Mouse (Mus musculus) heart, postnatal 25 days (tissue): ENCODE measurements at regions not wholly inside any gene's neighbourhood (a gene's known extent, or its start where the extent isn't known, plus 50 kb on each side); places are given as distances from the start of the nearest gene placed in this dataset.

ENCODE experiments used
- DNase-seq: peaks from one replicate; pipeline ENCODE4 v3.0.0; 2022; ENCODE audit warnings: low spot score
- intact Hi-C: fragments of 180-260 bp; cut with DNase I; formaldehyde crosslinking; loops from one replicate; pipeline ENCODE4 v1.15.1; 2025

DNA sequence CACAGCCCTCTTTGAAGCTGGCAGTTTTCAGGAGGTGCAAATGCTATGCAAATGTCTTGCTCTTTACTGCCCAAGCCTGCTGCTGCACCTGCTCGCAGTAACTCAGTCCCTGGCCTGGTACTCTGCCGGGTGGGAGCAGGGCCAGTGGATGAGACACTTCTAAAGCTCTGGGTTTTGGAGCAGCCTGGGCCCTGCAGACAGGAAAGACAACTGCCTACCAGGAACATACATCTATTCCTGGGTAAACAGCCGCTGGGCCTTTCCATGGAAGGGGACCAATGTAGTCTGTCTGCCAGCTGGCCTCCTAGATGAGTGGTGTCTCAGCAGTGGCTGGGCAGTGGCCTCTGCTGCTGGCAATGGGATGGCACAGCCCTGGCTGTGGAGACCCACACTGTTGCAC, 326.5 kb downstream of the Ptpru start:
- DNase-seq, result no peak

DNA sequence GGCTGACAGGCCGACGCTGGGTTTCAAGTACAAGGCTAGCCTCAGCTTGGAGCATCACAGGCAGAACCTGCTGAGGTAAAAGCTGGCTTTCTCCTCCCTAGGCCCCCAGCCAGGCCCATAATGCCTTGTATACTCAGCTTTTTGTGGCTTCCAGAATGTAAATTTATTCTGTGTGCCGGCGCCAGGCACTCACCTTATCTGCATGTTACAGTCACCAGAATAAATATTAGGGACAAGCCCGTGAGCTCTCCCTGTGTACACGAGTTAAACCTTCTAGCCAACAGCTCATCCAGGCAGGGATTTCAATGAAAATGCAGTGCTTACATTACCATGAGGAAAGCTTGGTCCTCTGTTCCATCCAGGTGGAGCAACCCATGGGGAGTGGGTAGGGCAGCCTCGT, 325.3 kb downstream of the Ptpru start:
- DNase-seq, result no peak
- intact Hi-C loops, result no loop called here

More for the DNA sequence above, 326.5 kb downstream of the Ptpru start:
- intact Hi-C loops, result no loop called here

DNA sequence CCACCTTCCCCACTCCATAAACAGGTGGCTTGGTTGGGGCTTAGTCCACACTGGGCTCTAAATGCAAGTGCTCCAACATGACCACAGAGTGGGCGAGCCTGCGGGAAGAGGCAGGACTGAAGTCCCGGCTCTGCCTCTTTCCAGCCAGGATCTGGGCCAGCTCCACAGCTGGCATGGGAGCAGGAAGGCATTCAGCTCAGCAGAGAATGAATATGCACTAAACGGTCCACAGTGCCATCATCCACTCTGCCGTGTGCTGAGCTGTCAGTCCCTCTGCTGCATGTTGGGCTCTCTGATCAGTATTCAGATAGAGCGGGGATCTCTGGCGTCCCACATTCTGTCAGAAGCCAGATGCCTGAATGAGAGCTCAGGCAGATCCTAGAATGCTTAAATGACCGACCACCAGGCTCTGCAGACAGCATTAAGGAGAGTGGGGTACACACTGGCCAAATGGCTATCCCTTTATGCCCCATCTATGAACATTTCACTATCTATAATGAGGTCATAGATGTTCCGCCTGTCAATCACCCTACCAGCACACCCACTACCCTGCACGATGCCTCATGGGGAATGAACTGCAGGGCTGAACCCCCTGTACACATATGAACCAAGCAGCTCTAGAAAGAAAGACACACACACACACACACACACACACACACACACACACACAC, 317.3 kb downstream of the Ptpru start:
- no peak for DNase-seq
- intact Hi-C loops, result no loop called here

DNA sequence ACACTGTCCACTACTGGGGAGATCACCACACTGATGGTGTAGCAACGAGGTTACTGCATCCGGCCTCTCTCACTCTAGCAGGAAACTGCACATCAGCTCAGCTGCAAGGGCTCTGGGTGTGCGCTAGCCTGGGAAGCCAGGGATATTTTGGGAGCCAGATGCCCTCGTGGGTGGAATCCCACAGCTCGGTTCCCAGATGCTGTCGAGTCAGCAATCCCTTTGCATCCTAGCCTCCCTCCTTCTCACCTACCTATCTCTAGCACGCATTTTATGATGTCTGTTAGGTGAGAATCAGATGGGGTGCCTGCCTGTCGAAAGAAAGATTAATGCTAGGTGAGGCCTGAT, 316.8 kb downstream of the Ptpru start:
- no peak for DNase-seq
- intact Hi-C loops, result no loop called here

DNA sequence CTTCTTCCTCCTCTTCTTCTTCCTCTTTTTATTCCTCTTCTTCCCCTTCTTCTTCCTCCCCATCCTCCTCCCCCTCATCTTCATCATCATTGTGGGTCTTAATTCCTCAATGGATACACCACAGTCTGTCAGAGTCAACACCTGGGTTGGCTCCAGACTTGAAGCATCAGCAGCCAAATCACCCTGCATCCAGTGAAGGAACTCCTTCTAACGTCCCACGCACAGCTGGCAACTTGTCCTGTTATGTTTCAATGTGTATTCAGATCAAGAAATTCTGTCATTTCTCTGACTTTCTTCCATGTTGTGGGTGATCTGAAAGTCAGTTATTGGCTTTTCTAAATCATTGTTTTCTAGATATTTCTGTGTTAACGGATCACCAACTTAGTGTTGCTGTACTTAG, 312.9 kb downstream of the Ptpru start:
- intact Hi-C loops, result no loop called here

DNA sequence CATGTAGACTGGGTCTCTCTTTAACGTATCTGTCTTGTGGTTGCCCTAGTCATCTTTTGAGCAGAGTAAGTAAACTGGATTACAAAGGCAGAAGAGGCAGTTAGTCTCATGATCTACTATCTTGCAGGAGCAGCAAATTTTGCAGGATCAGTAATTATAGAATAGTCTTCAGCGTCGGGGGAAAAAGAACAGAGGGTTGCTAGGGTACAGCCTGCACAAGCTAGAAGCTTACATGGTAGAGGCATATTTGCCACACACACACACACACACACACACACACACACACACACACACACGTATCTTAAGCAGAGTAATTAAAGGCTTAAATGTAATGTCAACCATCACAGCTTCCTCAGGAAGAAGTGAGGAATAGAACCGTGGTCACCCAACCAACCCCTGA, 307.6 kb downstream of the Ptpru start:
- intact Hi-C loops, result no loop called here
- DNase-seq, result no peak

More for the DNA sequence above, 312.9 kb downstream of the Ptpru start:
- no peak for DNase-seq

DNA sequence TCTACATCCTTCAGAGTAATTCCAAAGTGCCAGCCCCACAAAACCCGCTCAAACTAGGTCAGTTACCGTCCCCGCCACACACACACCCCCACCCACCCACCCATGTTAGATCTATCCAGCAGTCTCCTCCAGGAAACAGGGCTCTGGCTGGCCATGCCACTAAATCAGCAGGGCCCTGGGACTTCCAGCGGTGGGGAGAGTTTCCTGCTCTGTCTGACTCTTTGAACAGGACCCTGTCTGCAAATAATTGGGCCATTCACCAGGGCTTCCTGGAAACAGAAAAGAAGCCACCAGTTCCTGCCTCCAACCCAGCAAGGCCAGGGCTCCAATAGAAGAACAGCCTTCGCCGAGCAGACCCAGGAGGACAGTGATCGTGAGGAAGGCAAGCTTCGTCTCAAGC, 307.1 kb downstream of the Ptpru start:
- DNase-seq, result no peak
- intact Hi-C loops, result no loop called here

DNA sequence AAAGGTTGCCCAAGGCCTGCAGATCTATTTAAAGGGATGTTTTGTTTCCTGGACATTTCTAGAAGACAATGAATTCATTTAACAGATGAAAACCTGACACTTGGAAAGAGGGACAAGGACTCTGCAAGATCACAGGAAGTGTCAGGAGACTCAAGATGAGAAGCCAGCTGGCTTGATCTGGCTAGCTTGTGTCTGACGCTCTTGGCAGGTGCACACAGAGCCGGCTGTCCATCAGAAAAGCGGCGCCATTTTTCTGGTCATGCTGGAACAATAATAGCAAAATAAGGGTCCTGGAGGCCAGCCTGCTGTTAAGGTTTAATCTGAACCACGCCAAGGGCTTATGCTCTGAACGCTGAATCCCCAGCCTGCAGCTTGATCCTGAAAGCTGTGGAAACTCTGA, 303.3 kb downstream of the Ptpru start:
- no peak for DNase-seq
- intact Hi-C loops, result no loop called here

DNA sequence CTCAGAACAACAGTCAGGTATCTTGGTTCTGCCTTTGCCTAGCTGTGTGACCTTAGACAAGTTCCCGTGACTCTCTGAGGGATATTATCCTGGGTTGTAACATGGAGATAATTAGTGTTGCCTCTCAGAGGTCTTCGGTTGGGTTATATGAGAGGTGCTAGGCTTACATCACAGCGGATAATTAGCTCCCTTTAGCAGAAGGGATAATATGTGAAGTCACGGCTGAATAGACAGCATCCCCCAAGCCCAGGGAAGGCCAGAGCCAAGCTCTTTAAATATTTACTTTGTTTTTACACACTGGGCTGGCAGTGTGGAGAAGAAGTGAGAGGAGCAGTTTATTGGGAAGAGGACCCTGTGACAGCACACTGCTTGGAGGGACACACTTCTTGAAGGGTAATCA, 299.9 kb downstream of the Ptpru start:
- no peak for DNase-seq
- intact Hi-C loops, result no loop called here

DNA sequence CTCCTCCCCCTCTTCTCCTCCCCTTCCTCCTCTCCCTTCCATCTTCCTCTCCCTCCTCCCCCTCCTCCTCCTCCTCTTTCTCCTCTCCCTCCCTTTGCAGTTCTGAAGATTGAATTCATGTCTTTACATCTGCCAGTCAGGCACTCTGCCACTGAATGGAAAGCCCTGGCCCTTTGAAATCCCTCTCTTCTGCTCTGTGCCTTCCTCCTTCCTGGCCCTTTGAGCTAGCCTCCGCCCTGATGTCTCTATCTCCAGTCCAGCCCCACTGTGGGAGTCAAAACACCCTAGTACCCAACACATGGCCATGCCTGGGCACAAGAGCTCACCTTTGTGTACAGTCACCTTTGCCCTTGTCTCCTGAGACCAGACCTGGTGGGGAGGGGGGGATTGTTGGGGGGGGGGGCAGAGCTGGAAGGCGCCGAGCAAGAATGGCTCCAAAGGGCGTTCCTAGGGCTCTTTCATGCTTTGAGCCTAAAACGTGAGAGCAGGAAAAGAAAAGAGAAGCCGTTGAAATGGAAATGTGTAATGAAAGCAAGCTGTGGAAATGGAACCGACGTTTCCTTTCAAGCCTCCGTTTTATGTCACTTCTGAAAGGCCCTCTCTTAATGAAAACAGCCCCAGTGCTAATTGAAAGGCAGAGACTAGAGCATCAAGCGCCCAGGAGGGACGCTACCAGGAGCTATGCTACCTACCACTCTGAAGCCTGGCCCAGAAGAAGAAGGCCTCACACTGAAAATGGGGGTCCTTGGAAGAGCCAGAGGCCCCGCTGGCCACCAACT, 291.5 kb downstream of the Ptpru start:
- no peak for DNase-seq
- intact Hi-C loops, result no loop called here

DNA sequence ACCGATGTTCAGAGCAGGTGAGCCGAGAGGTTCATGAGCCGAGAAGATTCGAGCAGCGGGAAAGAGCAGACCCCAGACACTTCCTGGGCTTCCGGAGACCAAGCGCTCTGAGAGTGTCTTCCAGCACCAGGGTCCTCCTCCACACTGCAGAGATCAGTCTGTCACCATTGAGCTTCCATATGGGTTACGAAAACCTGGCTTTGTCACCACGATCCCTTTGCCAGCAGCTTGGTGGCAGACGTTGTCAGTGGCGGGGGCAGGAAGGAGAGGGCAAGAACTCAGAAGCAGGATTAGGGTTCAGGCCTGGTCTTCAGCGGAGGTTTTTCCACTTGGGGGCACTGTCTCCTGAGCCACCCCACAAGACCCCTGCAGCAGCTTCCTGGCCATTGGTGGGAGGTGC, 288.5 kb downstream of the Ptpru start:
- intact Hi-C loops, result no loop called here
- DNase-seq, result no peak

DNA sequence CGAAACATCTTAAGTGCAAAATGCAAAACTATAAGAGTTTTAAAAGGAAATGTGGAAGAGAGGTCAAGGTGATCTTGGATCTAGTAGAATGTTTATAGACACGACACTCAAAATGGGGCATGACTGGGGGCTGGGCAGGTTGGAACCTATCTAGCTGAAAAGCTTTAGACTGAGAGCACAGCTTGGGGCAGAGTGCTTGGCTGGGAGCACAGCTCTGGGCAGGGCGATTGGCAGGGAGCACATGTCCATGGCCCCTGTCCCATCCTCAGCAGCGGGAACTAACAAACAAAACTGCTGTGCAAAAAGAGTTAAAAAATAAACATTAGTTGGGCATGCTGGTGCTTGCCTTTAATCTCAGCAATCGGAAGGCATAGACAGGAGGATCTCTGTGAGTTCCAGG, 279.6 kb downstream of the Ptpru start:
- intact Hi-C loops, result no loop called here
- DNase-seq, result no peak

DNA sequence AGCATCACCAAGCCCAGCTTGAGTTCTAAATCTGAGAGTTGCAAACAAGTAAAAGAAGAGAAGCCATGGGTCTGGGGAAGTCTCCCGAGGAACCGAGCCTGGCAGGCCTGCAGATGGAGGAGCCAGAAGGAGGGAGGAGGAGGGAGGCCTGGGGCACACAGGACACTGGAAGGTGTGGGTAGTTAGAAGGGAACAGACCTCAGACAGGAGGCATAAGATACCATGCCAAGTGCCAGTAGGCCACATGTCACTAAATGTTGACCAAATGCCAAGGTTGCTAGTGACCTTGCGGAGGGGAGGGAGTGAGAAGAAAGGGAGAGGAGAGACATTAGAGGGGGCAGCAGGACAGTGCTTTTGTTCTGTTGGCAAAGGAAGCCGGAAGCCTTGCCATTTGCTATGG, 274.2 kb downstream of the Ptpru start:
- intact Hi-C loops, result no loop called here
- DNase-seq, result no peak

DNA sequence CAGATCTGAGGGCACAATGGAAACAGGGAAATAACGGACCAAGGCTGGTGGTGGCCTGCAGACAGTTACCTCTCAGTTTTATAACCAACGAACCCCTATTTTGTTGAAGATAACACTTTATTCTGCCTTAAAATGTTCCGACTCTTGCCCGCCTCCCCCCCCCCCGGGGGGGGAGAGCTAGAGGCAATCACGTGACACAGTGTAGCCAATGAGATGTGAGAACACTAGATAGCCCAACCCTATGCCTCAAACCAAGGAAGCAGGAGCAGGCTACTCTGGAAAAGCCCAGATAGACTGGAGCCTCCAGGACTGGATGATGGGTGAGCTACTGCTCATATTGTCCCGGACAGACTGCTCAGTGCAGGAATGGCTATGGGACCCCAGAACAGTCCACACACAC, 272.9 kb downstream of the Ptpru start:
- intact Hi-C loops, result no loop called here
- no peak for DNase-seq

DNA sequence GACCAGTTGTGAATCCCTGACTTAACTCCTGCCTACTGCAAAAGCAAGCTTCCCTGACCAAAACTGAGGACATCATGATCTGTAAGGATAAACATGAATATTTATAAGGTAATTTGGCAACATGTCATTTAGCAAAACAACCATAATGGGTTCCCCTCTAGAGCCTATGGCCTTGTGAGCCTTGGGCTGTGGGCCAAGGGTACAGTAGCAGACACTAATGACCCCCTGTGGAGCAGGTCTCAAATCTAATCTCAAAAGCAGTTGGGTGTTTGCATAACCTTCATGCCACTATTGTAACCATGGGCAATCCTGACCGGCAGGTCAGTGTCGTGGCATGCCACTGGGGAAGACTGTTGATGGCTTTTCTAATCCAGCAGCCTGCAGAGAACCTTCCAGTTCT, 270.8 kb downstream of the Ptpru start:
- intact Hi-C loops, result no loop called here
- no peak for DNase-seq

DNA sequence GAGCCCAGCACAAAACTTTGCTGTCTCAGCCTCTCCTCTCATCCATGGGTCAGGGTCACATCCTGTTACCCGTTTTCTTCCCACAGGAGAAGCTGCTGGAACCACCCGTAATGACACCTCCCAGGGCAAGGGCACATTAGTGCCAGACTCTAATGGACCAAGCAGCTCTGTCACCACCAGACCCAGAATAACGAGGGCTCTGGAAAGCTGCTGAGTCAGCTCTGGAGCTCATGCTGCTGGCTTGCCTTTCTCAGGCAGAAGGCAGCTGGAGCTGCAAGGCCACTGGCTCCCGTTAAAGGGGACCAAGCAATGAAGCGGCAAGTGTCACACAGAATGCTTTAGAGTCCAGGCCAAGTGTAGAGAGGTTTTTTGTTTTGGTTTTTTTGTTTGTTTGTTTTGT, 268.9 kb downstream of the Ptpru start:
- DNase-seq, result no peak
- intact Hi-C loops, result no loop called here

DNA sequence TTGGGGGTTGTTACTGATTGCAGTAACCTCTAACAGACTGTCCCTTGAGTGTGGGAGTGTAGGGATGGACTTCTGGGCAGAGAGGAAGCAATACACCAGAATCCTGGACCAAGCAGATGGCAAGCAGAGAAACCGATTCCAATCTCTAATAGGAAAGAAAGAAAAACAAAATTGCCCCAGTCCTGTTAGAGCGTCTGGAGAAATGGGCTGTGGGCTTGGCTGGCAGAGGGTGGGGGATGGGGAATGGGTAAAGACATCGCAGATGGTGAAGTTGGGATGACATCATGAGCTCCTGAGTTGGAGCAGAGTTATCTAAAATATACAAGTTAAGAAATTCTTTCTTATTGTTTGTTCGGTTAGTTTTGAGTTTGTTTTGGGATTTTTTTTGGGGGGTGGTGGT, 260.5 kb downstream of the Ptpru start:
- no peak for DNase-seq
- intact Hi-C loops, result no loop called here

DNA sequence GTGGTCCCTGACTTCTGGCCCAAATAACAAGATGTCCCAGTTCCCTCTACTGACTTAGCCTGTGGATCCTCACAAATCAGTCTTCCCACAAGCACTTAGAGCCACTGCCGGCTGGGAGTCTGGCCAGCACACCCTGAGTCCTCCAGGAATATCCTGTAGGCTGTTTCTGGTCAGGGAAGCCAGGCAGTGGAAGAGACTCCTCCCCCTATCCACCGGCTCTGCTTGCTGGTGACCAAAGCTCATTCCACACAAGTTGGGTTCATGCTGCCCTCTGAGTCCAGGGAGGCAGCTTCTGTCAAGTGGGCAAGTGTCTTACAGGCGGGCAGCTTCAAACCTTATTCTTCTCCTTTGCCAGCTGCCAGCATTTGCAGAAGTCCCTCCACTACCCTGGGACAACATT, 252.1 kb downstream of the Ptpru start:
- no peak for DNase-seq
- intact Hi-C loops, result no loop called here

DNA sequence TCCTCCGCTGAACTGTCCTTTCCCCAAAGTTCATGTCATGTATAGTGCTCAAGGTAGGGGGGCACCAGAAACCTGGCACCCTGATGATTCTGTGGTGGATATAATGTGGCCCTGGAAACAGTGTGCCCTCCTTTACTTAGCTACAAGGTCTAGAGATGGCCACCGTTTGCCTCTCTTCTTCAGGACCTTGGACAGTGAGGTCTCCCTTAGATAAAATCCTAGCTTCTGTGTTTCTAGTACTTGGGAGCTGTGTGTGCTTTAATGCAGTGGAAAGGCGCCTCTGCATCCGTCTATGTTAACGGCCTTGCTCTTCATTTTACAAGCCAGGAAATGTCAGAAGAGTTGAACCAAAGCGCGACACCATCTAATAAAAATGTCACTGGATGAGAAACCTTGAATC, 250.6 kb downstream of the Ptpru start:
- intact Hi-C loops, result no loop called here
- no peak for DNase-seq

DNA sequence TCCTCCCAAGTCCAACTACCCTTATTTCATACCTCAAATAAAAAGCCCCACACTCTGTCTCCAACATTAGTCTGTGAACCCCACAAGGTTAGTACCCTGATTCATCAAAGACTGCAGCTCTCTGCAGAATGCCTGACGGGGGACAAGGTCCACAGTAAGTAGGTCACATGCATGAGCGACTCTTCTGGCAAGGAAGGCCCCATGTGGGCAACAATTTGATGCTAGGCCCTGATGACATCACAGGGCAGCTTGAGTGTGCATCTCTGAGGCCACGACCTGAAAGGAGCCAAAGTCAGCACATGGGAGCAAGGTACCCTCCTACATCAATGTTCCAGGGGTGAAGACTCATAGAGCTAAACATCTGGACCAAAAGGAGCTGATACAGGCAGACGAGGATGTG, 248.0 kb downstream of the Ptpru start:
- intact Hi-C loops, result no loop called here
- DNase-seq, result no peak

DNA sequence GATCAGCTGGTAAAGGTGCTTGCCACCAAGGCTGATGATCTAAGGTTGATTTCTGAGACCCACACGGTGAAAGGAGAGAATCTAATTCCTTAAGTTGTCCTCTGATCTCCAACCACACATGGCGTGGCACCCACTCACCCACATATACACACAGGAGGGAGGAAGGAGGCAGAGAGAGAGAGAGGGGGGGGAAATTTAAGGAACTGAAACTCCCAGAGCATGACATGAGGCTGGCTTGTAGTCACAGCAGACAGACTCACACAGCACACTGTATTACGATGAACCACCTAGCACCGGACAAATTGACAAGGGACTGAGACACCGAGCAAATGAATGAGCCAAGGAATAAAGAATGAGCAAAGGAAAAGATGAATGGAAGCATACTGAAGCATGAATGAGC, 246.6 kb downstream of the Ptpru start:
- DNase-seq, result no peak
- intact Hi-C loops, result no loop called here

DNA sequence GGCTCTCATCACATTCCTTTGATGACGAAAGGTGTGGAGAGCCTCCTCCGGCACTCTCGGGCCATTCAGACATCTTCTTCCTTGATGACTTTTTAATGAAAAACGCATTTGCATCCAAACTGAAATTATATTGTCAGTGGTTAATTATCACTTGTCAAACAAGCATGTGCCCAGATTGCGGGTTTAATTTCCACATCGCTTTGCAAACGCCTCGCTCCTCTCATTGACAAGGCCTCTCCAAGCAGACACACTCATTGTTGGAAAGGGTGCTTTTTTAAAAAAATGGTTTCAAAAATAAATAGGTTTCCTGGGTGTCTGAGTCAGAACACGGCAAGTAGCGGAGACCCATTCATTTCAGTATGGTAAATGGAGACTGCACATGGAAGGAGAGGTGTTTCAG, 240.1 kb downstream of the Ptpru start:
- intact Hi-C loops, result no loop called here
- no peak for DNase-seq
